Mouse (Mus musculus): ENCODE data around the gene Il4i1. TPM values are rescaled to one million over a fixed set of nuclear protein-coding genes. Genes with fewer than 3 reads are reported as not detected.

The Il4i1 gene
- polyA plus RNA-seq, 1 experiment from 2014 or later: 0.52 TPM

- no peak for ATAC-seq (replicated peaks; ENCODE audit: insufficient number of reproducible peaks, low FRiP score, low TSS enrichment, low read depth)
- H3K4me1 ChIP-seq (ENCODE audit: control insufficient read depth, insufficient read depth, low read length): peaks cover 3% of the 10 kb centered on the region; the same call in 1 of the 2 replicates
- H3K4me3 ChIP-seq (ENCODE audit: low read depth, low read length): no peak overlapping the region
- no peak overlapping the region for H3K27ac ChIP-seq (replicated peaks; ENCODE audit: low read depth, low read length)
- no peak overlapping the region for H3K4me2 ChIP-seq (ENCODE audit: low read depth, low read length)
- peaks cover 5% of the 10 kb centered on the region for H3K27me3 ChIP-seq (ENCODE audit: control insufficient read depth, insufficient read depth, low read length)
- H3K9me3 ChIP-seq (replicated peaks; ENCODE audit: control insufficient read depth, low read length): no peaks in the 10 kb centered on the region
- no peak for DNase-seq (ENCODE audit: low spot score)
- 88% methylated on average over 10 of the region's 10 CpGs for WGBS
- H3K9ac ChIP-seq (replicated peaks; ENCODE audit: low read length): no peak overlapping the region
- peaks cover 8% of the 10 kb centered on the region for H3K36me3 ChIP-seq (replicated peaks; ENCODE audit: control insufficient read depth, insufficient read depth, low read depth, low read length)
Observed at GRCm38 (mm10) chr7:44845006-44845405, 28.8 kb downstream of the Il4i1 start.

GRCm38 (mm10) chr7:44846804-44847203 lies 30.6 kb downstream of the Il4i1 start:
- Histone ChIP-seq H3K4me1 (ENCODE audit: control insufficient read depth, insufficient read depth, low read length) (peaks cover 3% of the 10 kb centered on the region; the same call in 1 of the 2 replicates), H3K27ac (replicated peaks; ENCODE audit: low read depth, low read length) (no peak overlapping the region), H3K27me3 (ENCODE audit: control insufficient read depth, insufficient read depth, low read length) (no peaks in the 10 kb centered on the region), H3K9ac (replicated peaks; ENCODE audit: low read length) (no peak overlapping the region), H3K4me3 (ENCODE audit: low read depth, low read length) (no peak overlapping the region), H3K36me3 (replicated peaks; ENCODE audit: control insufficient read depth, insufficient read depth, low read depth, low read length) (peaks cover 8% of the 10 kb centered on the region), H3K9me3 (replicated peaks; ENCODE audit: control insufficient read depth, low read length) (no peaks in the 10 kb centered on the region), H3K4me2 (ENCODE audit: low read depth, low read length) (no peak overlapping the region)
- no peak for DNase-seq (ENCODE audit: low spot score)
- ATAC-seq (replicated peaks; ENCODE audit: insufficient number of reproducible peaks, low FRiP score, low TSS enrichment, low read depth): no peak
- 95% methylated on average over 7 of the region's 7 CpGs for WGBS

- H3K27ac ChIP-seq (replicated peaks; ENCODE audit: low read depth, low read length): no peak overlapping the region
- WGBS: 79% methylated on average over 5 of the region's 5 CpGs
Observed at GRCm38 (mm10) chr7:44847772-44848171, 31.6 kb downstream of the Il4i1 start.

GRCm38 (mm10) chr7:44848561-44849415 lies 32.6 kb downstream of the Il4i1 start, which contains the start of the genes Akt1s1 and Tbc1d17:
TSS of gene Akt1s1 (plus strand) at chr7:44848991.
TSS of gene Tbc1d17 (minus strand) at chr7:44849079.
- Histone ChIP-seq H3K4me2 (ENCODE audit: low read depth, low read length) (peak within 1 kb of the TSS; percentile 62), H3K36me3 (replicated peaks; ENCODE audit: control insufficient read depth, insufficient read depth, low read depth, low read length) (peaks cover 5% of the 10 kb centered on the region), H3K9ac (replicated peaks; ENCODE audit: low read length) (peak within 1 kb of the TSS; percentile 81), H3K4me3 (ENCODE audit: low read depth, low read length) (peak within 1 kb of the TSS; percentile 69), H3K9me3 (replicated peaks; ENCODE audit: control insufficient read depth, low read length) (no peaks in the 10 kb centered on the region), H3K4me1 (ENCODE audit: control insufficient read depth, insufficient read depth, low read length) (peaks cover 5% of the 10 kb centered on the region), H3K27me3 (ENCODE audit: control insufficient read depth, insufficient read depth, low read length) (no peaks in the 10 kb centered on the region), H3K27ac (replicated peaks; ENCODE audit: low read depth, low read length) (peak within 1 kb of the TSS; percentile 88)
- ATAC-seq (replicated peaks; ENCODE audit: insufficient number of reproducible peaks, low FRiP score, low TSS enrichment, low read depth) (peak; percentile 78), DNase-seq (ENCODE audit: low spot score) (peak; percentile 97)
- WGBS: under 1% methylated on average over 54 of the region's 54 CpGs

More at GRCm38 (mm10) chr7:44847772-44848171, 31.6 kb downstream of the Il4i1 start:
- Histone ChIP-seq H3K9me3 (replicated peaks; ENCODE audit: control insufficient read depth, low read length) (no peaks in the 10 kb centered on the region), H3K36me3 (replicated peaks; ENCODE audit: control insufficient read depth, insufficient read depth, low read depth, low read length) (peaks cover 8% of the 10 kb centered on the region), H3K9ac (replicated peaks; ENCODE audit: low read length) (peak overlapping the region; percentile 19; the same call in 1 of the 2 replicates), H3K27me3 (ENCODE audit: control insufficient read depth, insufficient read depth, low read length) (no peaks in the 10 kb centered on the region), H3K4me2 (ENCODE audit: low read depth, low read length) (peak overlapping the region; percentile 62), H3K4me3 (ENCODE audit: low read depth, low read length) (peak overlapping the region; percentile 69), H3K4me1 (ENCODE audit: control insufficient read depth, insufficient read depth, low read length) (peaks cover 3% of the 10 kb centered on the region; the same call in 1 of the 2 replicates)
- ATAC-seq (replicated peaks; ENCODE audit: insufficient number of reproducible peaks, low FRiP score, low TSS enrichment, low read depth) (no peak), DNase-seq (ENCODE audit: low spot score) (no peak)

- Histone ChIP-seq H3K4me2 (ENCODE audit: low read depth, low read length) (peak overlapping the region; percentile 62), H3K36me3 (replicated peaks; ENCODE audit: control insufficient read depth, insufficient read depth, low read depth, low read length) (no peaks in the 10 kb centered on the region; the same call in none of the 2 replicates), H3K27ac (replicated peaks; ENCODE audit: low read depth, low read length) (peak overlapping the region; percentile 88), H3K4me1 (ENCODE audit: control insufficient read depth, insufficient read depth, low read length) (peaks cover 9% of the 10 kb centered on the region), H3K9ac (replicated peaks; ENCODE audit: low read length) (peak overlapping the region; percentile 81), H3K4me3 (ENCODE audit: low read depth, low read length) (peak overlapping the region; percentile 69), H3K9me3 (replicated peaks; ENCODE audit: control insufficient read depth, low read length) (no peaks in the 10 kb centered on the region), H3K27me3 (ENCODE audit: control insufficient read depth, insufficient read depth, low read length) (no peaks in the 10 kb centered on the region)
- DNase-seq (ENCODE audit: low spot score) (peak; percentile 93), ATAC-seq (replicated peaks; ENCODE audit: insufficient number of reproducible peaks, low FRiP score, low TSS enrichment, low read depth) (peak; percentile 50)
- under 1% methylated on average over 41 of the region's 41 CpGs for WGBS
Observed at GRCm38 (mm10) chr7:44849416-44850111, 33.4 kb downstream of the Il4i1 start.

- no peaks in the 10 kb centered on the region for H3K27me3 ChIP-seq (ENCODE audit: control insufficient read depth, insufficient read depth, low read length)
- peak overlapping the region; percentile 62 for H3K4me2 ChIP-seq (ENCODE audit: low read depth, low read length)
- WGBS: 0% methylated on average over 33 of the region's 33 CpGs
- peak overlapping the region; percentile 69 for H3K4me3 ChIP-seq (ENCODE audit: low read depth, low read length)
- H3K9me3 ChIP-seq (replicated peaks; ENCODE audit: control insufficient read depth, low read length): no peaks in the 10 kb centered on the region
- peak overlapping the region; percentile 88 for H3K27ac ChIP-seq (replicated peaks; ENCODE audit: low read depth, low read length)
- H3K9ac ChIP-seq (replicated peaks; ENCODE audit: low read length): peak overlapping the region; percentile 81
- no peaks in the 10 kb centered on the region; the same call in none of the 2 replicates for H3K36me3 ChIP-seq (replicated peaks; ENCODE audit: control insufficient read depth, insufficient read depth, low read depth, low read length)
- H3K4me1 ChIP-seq (ENCODE audit: control insufficient read depth, insufficient read depth, low read length): peaks cover 10% of the 10 kb centered on the region
- peak; percentile 22 for ATAC-seq (replicated peaks; ENCODE audit: insufficient number of reproducible peaks, low FRiP score, low TSS enrichment, low read depth)
- peak; percentile 91 for DNase-seq (ENCODE audit: low spot score)
Observed at GRCm38 (mm10) chr7:44850146-44850545, 34.0 kb downstream of the Il4i1 start.

GRCm38 (mm10) chr7:44850789-44851624 lies 34.8 kb downstream of the Il4i1 start:
- peak overlapping the region; percentile 81 for H3K9ac ChIP-seq (replicated peaks; ENCODE audit: low read length)
- H3K4me3 ChIP-seq (ENCODE audit: low read depth, low read length): peak overlapping the region; percentile 69
- peaks cover 12% of the 10 kb centered on the region for H3K4me1 ChIP-seq (ENCODE audit: control insufficient read depth, insufficient read depth, low read length)
- peak overlapping the region; percentile 62 for H3K4me2 ChIP-seq (ENCODE audit: low read depth, low read length)
- H3K9me3 ChIP-seq (replicated peaks; ENCODE audit: control insufficient read depth, low read length): no peaks in the 10 kb centered on the region
- no peaks in the 10 kb centered on the region for H3K27me3 ChIP-seq (ENCODE audit: control insufficient read depth, insufficient read depth, low read length)
- DNase-seq (ENCODE audit: low spot score) (no peak), ATAC-seq (replicated peaks; ENCODE audit: insufficient number of reproducible peaks, low FRiP score, low TSS enrichment, low read depth) (no peak)
- H3K27ac ChIP-seq (replicated peaks; ENCODE audit: low read depth, low read length): peak overlapping the region; percentile 88
- 80% methylated on average over 8 of the region's 8 CpGs for WGBS
- no peaks in the 10 kb centered on the region; the same call in none of the 2 replicates for H3K36me3 ChIP-seq (replicated peaks; ENCODE audit: control insufficient read depth, insufficient read depth, low read depth, low read length)
